Mouse (Mus musculus) heart, embryonic 14.5 days (tissue): ENCODE results near the gene Rpl36. TPM values are rescaled to one million over a fixed set of nuclear protein-coding genes. Genes with fewer than 3 reads are reported as not detected.

Experiments used
- ATAC-seq: fragments of 200-750 bp; cut with Nextera tagmentation; 2 replicates; pipeline ENCODE4 v1.8.0; 2017; ENCODE audit warnings: low read depth, moderate TSS enrichment; ENCODE audit not compliant: insufficient number of reproducible peaks, insufficient read depth, low FRiP score
- H3K27ac ChIP-seq, 2 experiments: fragments of 200-500 bp in 1 of 2; fragments of 300-500 bp in 1 of 2; sonication (generic) in 1 of 2; replicated peaks in 1 of 2; 2 replicates each; pipeline ENCODE4 v1.5.1; 2012 to 2014; ENCODE audit warnings: low read depth in 2 of 2, low read length in 2 of 2, control low read depth in 1 of 2, mild to moderate bottlenecking in 1 of 2, mixed read lengths in 1 of 2; ENCODE audit not compliant: control insufficient read depth in 1 of 2, insufficient read depth in 1 of 2
- H3K27me3 ChIP-seq: fragments of 300-500 bp; sonication (generic); 2 replicates; pipeline ENCODE4 v1.6.1; 2014; ENCODE audit warnings: mild to moderate bottlenecking, low read length, control low read depth; ENCODE audit not compliant: control insufficient read depth, insufficient read depth
- H3K36me3 ChIP-seq: fragments of 300-500 bp; sonication (generic); 2 replicates; pipeline ENCODE4 v1.6.1; 2014; ENCODE audit warnings: mild to moderate bottlenecking, control low read depth, low read length, mixed read lengths; ENCODE audit not compliant: control insufficient read depth, insufficient read depth
- H3K4me1 ChIP-seq, 2 experiments: fragments of 200-500 bp in 1 of 2; fragments of 300-500 bp in 1 of 2; sonication (generic) in 1 of 2; 2 replicates each; pipeline ENCODE4 v1.6.1; 2012 to 2014; ENCODE audit warnings: low read length in 2 of 2, control low read depth in 1 of 2, mixed read lengths in 1 of 2; ENCODE audit not compliant: control insufficient read depth in 2 of 2, insufficient read depth in 2 of 2
- H3K4me2 ChIP-seq: fragments of 300-500 bp; sonication (generic); 2 replicates; pipeline ENCODE4 v1.6.1; 2014; ENCODE audit warnings: mild to moderate bottlenecking, low read length
- H3K4me3 ChIP-seq, 2 experiments: fragments of 200-500 bp in 1 of 2; fragments of 300-500 bp in 1 of 2; sonication (generic) in 1 of 2; 2 replicates each; pipeline ENCODE4 v1.5.1; 2012 to 2014; ENCODE audit warnings: low read length in 2 of 2, mild to moderate bottlenecking in 2 of 2, control low read depth in 1 of 2, low read depth in 1 of 2, moderate library complexity in 1 of 2; ENCODE audit not compliant: control insufficient read depth in 1 of 2, insufficient read depth in 1 of 2
- H3K9ac ChIP-seq: fragments of 300-500 bp; sonication (generic); 2 replicates; pipeline ENCODE4 v1.6.1; 2014; ENCODE audit warnings: mild to moderate bottlenecking, low read length
- H3K9me3 ChIP-seq: fragments of 300-500 bp; sonication (generic); 2 replicates; pipeline ENCODE4 v1.6.1; 2016; ENCODE audit warnings: low read length, control low read depth; ENCODE audit not compliant: control insufficient read depth
- WGBS: fragments of 180-500 bp; shearing (Covaris S2); extraction: QIAGEN DNeasy Blood & Tissue Kit; methylation state at CpG from one replicate; pipeline ENCODE4 v1.1.7; 2014; 5-methylcytosine and 5-hydroxymethylcytosine counted together
- polyA plus RNA-seq: library from polyadenylated mRNA; unstranded; fragments of >200 nt; fragmentation: Nextera tagmentation; extraction: Ambion mirVana; gene quantifications from 2 replicates; pipeline ENCODE4 v1.2.1, GENCODE M21; 2014

Gene Rpl36
- polyA plus RNA-seq, 1 experiment from 2014 or later: 1,751 TPM

GRCm38 (mm10) chr17:56603186-56604069, 9.8 kb upstream of the Rpl36 start:
- H3K4me2 ChIP-seq: no peak overlapping the region
- no peak overlapping the region for H3K4me3 ChIP-seq
- H3K9me3 ChIP-seq: no peaks in the 10 kb centered on the region
- no peak overlapping the region for H3K27ac ChIP-seq
- no peak overlapping the region for H3K9ac ChIP-seq
- peaks cover under 1 to 5% of the 10 kb centered on the region in 2 experiments; a peak in 3 of 4 replicates for H3K4me1 ChIP-seq
- ATAC-seq: no peak
- 90% methylated on average over 28 of the region's 28 CpGs for WGBS
- H3K36me3 ChIP-seq: peaks cover 93% of the 10 kb centered on the region
- no peaks in the 10 kb centered on the region for H3K27me3 ChIP-seq

- Histone ChIP-seq H3K9ac (no peak overlapping the region), H3K4me3 (no peak overlapping the region), H3K27me3 (no peaks in the 10 kb centered on the region), H3K9me3 (no peaks in the 10 kb centered on the region), H3K4me2 (no peak overlapping the region), H3K4me1 (peaks cover 5 to 10% of the 10 kb centered on the region in 2 experiments), H3K36me3 (peaks cover 93% of the 10 kb centered on the region), H3K27ac (no peak overlapping the region)
- no peak for ATAC-seq
- 87% methylated on average over 9 of the region's 9 CpGs for WGBS
Observed at GRCm38 (mm10) chr17:56604070-56604380, 9.2 kb upstream of the Rpl36 start.

DNA sequence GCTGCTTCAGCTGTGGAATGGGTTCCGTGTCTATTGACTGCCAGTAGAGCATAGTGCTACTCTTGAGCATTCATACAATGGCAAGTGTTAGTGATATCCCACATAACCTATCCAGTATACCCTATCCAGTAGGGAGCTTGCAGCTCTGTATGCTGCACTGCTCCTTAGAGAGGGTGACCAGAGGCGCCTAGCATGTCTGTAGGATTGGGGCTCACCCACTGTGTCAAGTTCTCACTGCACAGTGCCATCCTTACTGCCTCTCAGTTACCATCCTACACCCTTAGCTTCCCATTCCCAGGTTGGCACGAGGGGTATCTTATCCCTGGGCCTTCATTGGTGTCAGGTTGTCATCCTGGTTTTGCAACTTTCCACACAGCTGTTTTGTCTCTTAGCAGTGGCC, 8.8 kb upstream of the Rpl36 start:
- no peak overlapping the region for H3K9ac ChIP-seq
- H3K27ac ChIP-seq: no peak overlapping the region
- H3K4me3 ChIP-seq: no peak overlapping the region
- 86% methylated on average over 3 of the region's 3 CpGs for WGBS
- no peak overlapping the region for H3K4me2 ChIP-seq
- peaks cover 89% of the 10 kb centered on the region for H3K36me3 ChIP-seq
- no peak for ATAC-seq
- no peaks in the 10 kb centered on the region for H3K27me3 ChIP-seq
- H3K9me3 ChIP-seq: no peaks in the 10 kb centered on the region
- peaks cover 5 to 10% of the 10 kb centered on the region in 2 experiments for H3K4me1 ChIP-seq

DNA sequence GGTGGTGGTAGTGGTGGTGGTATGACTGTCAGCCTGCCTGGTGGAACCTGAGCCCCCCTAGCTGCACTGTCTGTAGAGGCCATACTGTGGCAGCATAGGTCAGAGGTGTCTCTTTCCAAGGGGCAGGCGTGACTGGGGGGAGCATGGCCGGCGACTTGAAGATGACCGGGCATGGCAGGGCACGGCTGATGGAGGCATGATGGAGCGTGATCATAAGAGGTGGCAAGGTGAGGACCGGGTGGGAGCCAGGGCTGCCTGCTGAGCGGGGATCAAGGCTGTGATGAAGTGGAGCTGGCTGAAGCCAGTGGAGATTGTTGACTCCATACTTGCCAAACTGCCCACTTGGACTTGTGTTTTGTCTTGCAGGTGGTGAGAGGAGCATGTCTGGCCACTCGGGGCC, 7.8 kb upstream of the Rpl36 start:
- Histone ChIP-seq H3K27ac (no peak overlapping the region), H3K4me2 (no peak overlapping the region), H3K27me3 (no peaks in the 10 kb centered on the region), H3K9ac (no peak overlapping the region), H3K4me1 (peaks cover 5 to 14% of the 10 kb centered on the region in 2 experiments), H3K9me3 (no peaks in the 10 kb centered on the region), H3K36me3 (peaks cover 79% of the 10 kb centered on the region), H3K4me3 (no peak overlapping the region)
- no peak for ATAC-seq
- WGBS: 80% methylated on average over 9 of the region's 9 CpGs

DNA sequence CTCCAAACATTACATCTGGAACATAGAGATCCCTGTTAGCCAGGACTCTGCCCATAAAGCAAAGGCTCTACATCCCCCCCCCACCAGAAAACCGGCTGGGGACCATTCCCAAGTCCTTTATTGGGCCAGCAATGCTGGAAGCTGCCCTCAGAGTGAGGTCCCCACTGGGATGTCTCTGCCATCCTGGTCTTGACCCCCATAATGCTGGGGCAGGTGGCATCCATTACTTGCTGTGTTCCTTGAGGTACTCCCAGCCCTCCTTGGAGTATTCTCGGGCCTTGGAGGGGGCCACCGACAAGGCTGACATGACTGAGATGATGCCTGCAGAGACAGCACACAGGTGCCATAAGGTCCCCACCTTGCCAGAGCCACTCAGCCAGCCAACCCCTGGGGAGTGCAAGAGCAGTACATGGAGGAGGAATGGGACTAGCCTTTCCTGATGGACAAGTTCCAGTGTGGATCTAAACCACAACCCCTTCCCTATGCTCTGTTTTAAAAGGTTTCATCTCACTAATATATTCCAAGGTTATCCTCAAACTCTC, 5.6 kb upstream of the Rpl36 start:
- Histone ChIP-seq H3K9me3 (no peaks in the 10 kb centered on the region), H3K4me2 (no peak overlapping the region), H3K27ac (no peak overlapping the region), H3K9ac (no peak overlapping the region), H3K27me3 (no peaks in the 10 kb centered on the region), H3K36me3 (peaks cover 58% of the 10 kb centered on the region), H3K4me3 (no peak overlapping the region), H3K4me1 (peaks cover 5 to 15% of the 10 kb centered on the region in 2 experiments)
- 77% methylated on average over 3 of the region's 3 CpGs for WGBS
- ATAC-seq: no peak

DNA sequence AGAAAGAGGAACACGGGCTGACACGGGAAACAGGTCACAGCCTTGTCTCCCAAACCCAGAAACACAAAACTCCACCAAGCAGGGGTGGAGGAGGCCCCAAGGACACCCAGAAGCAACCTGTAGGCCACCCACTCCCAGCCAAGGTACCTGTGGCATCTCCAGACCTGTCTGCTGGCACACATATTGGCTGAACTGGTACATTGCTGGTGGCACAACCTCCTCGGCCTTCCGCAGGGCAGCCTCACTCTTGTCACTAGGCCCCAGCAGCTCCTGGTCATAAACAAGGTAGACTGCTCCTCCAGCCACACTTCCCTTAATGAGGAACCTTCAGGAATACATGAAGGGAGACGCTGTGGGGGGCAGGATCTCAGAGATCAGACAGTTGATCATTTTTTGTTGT, 4.5 kb upstream of the Rpl36 start:
- 36% methylated on average over 5 of the region's 5 CpGs for WGBS

GRCm38 (mm10) chr17:56609452-56610171, 3.6 kb upstream of the Rpl36 start, which contains the start of gene 2410015M20Rik:
Gene 2410015M20Rik, minus strand, starts transcription at chr17:56609771.
- peaks cover 8 to 20% of the 10 kb centered on the region in 2 experiments for H3K4me1 ChIP-seq
- ATAC-seq: peak; percentile 83

More for the DNA sequence above, 4.5 kb upstream of the Rpl36 start:
- H3K27me3 ChIP-seq: no peaks in the 10 kb centered on the region
- peak overlapping the region in 1 of 2 experiments; percentile 53; a peak in 2 of 4 replicates for H3K27ac ChIP-seq
- peaks cover 5 to 15% of the 10 kb centered on the region in 2 experiments for H3K4me1 ChIP-seq
- no peaks in the 10 kb centered on the region for H3K9me3 ChIP-seq
- peak overlapping the region; percentile 71 for H3K4me2 ChIP-seq
- ATAC-seq: no peak
- peak overlapping the region; percentile 73 to 95 for H3K4me3 ChIP-seq
- H3K9ac ChIP-seq: peak overlapping the region; percentile 89
- peaks cover 47% of the 10 kb centered on the region for H3K36me3 ChIP-seq

More at GRCm38 (mm10) chr17:56609452-56610171, 3.6 kb upstream of the Rpl36 start, which contains the start of gene 2410015M20Rik:
- peaks cover 43% of the 10 kb centered on the region for H3K36me3 ChIP-seq
- H3K9me3 ChIP-seq: no peaks in the 10 kb centered on the region
- H3K27me3 ChIP-seq: no peaks in the 10 kb centered on the region
- H3K4me3 ChIP-seq: peak within 1 kb of the TSS; percentile 73 to 95
- peak within 1 kb of the TSS; percentile 71 for H3K4me2 ChIP-seq
- WGBS: under 1% methylated on average over 44 of the region's 44 CpGs
- peak within 1 kb of the TSS; percentile 89 for H3K9ac ChIP-seq
- H3K27ac ChIP-seq: peak within 1 kb of the TSS; percentile 53 to 76
